Mouse (Mus musculus): Measurements from ENCODE around the gene Snx30. TPM values are rescaled to one million over a fixed set of nuclear protein-coding genes. Genes with fewer than 3 reads are reported as not detected.

The Snx30 gene
- polyA plus RNA-seq, 1 experiment from 2014 or later = 3.5 TPM

GRCm38 (mm10) chr4:59859693-59860425 lies 54.2 kb downstream of the Snx30 start:
- H3K9ac ChIP-seq (replicated peaks) = no peak overlapping the region
- 0 out of 2 replicates have a peak, but pooled peaks cover 2% of the 10 kb centered on the region for H3K36me3 ChIP-seq (replicated peaks; ENCODE audit: insufficient read depth, low read length)
- no peak overlapping the region for H3K4me2 ChIP-seq (ENCODE audit: low read depth, low read length)
- no peak for TF ChIP-seq EP300 (IDR thresholded peaks at IDR 0.05; ENCODE audit: low read depth)
- no peak for TF ChIP-seq CTCF (IDR thresholded peaks at IDR 0.05; ENCODE audit: low read depth)
- no peak for ATAC-seq
- H3K4me3 ChIP-seq (ENCODE audit: low read depth, low read length) = no peak overlapping the region
- H3K9me3 ChIP-seq (ENCODE audit: low read length) = no peaks in the 10 kb centered on the region
- H3K4me1 ChIP-seq (ENCODE audit: insufficient read depth) = peaks cover 11% of the 10 kb centered on the region
- DNase-seq = no peak
- WGBS (ENCODE audit: insufficient replicate concordance) = 65% methylated on average over 16 of the region's 16 CpGs
- H3K27ac ChIP-seq (ENCODE audit: low read depth) = no peak overlapping the region
- no peaks in the 10 kb centered on the region for H3K27me3 ChIP-seq (ENCODE audit: insufficient read depth, low read length)

DNA sequence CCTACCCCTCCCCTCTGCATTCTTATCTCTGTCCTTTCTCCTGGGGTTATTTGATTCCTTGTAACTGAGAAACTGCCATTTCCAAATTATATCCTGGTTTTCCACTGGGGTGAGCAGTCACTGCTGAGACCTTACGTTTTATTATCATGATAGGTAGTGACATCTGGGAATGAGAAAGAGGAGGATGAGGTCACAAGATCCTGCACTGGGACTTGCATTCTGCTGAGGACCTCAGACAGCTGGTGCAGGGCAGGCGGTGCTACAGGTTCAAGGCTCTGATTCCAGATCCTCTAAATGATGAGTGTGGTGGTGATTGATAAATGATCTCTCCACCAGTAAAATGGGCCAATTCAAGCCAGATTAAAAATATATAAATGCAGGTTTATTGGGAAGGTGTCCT lies 54.8 kb downstream of the Snx30 start:
- WGBS (ENCODE audit: insufficient replicate concordance) = 62% methylated on average over 2 of the region's 2 CpGs
- Histone ChIP-seq H3K27me3 (ENCODE audit: insufficient read depth, low read length) (no peaks in the 10 kb centered on the region), H3K4me3 (ENCODE audit: low read depth, low read length) (no peak overlapping the region), H3K36me3 (replicated peaks; ENCODE audit: insufficient read depth, low read length) (0 out of 2 replicates have a peak, but pooled peaks cover 2% of the 10 kb centered on the region), H3K27ac (ENCODE audit: low read depth) (no peak overlapping the region), H3K4me1 (ENCODE audit: insufficient read depth) (peaks cover 11% of the 10 kb centered on the region), H3K9me3 (ENCODE audit: low read length) (no peaks in the 10 kb centered on the region), H3K9ac (replicated peaks) (no peak overlapping the region), H3K4me2 (ENCODE audit: low read depth, low read length) (no peak overlapping the region)
- no peak for TF ChIP-seq CTCF (IDR thresholded peaks at IDR 0.05; ENCODE audit: low read depth)
- no peak for TF ChIP-seq EP300 (IDR thresholded peaks at IDR 0.05; ENCODE audit: low read depth)
- ATAC-seq (no peak), DNase-seq (no peak)

GRCm38 (mm10) chr4:59861871-59862270 lies 56.2 kb downstream of the Snx30 start:
- Histone ChIP-seq H3K4me3 (ENCODE audit: low read depth, low read length) (no peak overlapping the region), H3K4me1 (ENCODE audit: insufficient read depth) (peaks cover 11% of the 10 kb centered on the region), H3K9me3 (ENCODE audit: low read length) (no peaks in the 10 kb centered on the region), H3K27me3 (ENCODE audit: insufficient read depth, low read length) (no peaks in the 10 kb centered on the region), H3K36me3 (replicated peaks; ENCODE audit: insufficient read depth, low read length) (0 out of 2 replicates have a peak, but pooled peaks cover 2% of the 10 kb centered on the region), H3K27ac (ENCODE audit: low read depth) (no peak overlapping the region), H3K4me2 (ENCODE audit: low read depth, low read length) (no peak overlapping the region), H3K9ac (replicated peaks) (no peak overlapping the region)
- DNase-seq = no peak
- TF ChIP-seq CTCF (IDR thresholded peaks at IDR 0.05; ENCODE audit: low read depth) (no peak), EP300 (IDR thresholded peaks at IDR 0.05; ENCODE audit: low read depth) (no peak)
- no peak for ATAC-seq
- 55% methylated on average over 4 of the region's 4 CpGs for WGBS (ENCODE audit: insufficient replicate concordance)

DNA sequence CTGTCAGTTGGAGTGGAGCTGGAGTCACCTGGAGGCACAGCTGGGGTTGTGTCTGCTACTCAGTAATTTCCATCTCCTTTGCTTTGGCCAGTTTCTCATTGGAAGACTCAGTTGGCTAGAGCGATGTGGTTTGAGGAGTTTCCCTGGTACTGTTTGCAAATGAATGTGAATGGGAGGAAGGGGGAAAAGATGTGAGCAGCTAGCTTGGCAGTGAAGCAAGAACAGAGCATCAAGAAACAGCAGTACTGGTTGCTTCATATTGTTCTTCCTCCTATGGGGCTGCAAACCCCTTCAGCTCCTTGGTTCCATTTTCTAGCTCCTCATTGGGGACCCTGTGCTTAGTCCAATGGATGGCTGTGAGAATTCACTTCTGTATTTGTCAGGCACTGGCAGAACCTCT lies 56.7 kb downstream of the Snx30 start:
- no peaks in the 10 kb centered on the region for H3K9me3 ChIP-seq (ENCODE audit: low read length)
- H3K27ac ChIP-seq (ENCODE audit: low read depth) = no peak overlapping the region
- 62% methylated on average over 1 of the region's 1 CpGs for WGBS (ENCODE audit: insufficient replicate concordance)
- no peak for ATAC-seq
- no peaks in the 10 kb centered on the region for H3K27me3 ChIP-seq (ENCODE audit: insufficient read depth, low read length)
- H3K36me3 ChIP-seq (replicated peaks; ENCODE audit: insufficient read depth, low read length) = 0 out of 2 replicates have a peak, but pooled peaks cover 2% of the 10 kb centered on the region
- H3K4me1 ChIP-seq (ENCODE audit: insufficient read depth) = peaks cover 11% of the 10 kb centered on the region
- no peak for TF ChIP-seq CTCF (IDR thresholded peaks at IDR 0.05; ENCODE audit: low read depth)
- TF ChIP-seq EP300 (IDR thresholded peaks at IDR 0.05; ENCODE audit: low read depth) = no peak
- no peak for DNase-seq
- H3K9ac ChIP-seq (replicated peaks) = no peak overlapping the region
- no peak overlapping the region for H3K4me3 ChIP-seq (ENCODE audit: low read depth, low read length)
- H3K4me2 ChIP-seq (ENCODE audit: low read depth, low read length) = no peak overlapping the region

- H3K4me2 ChIP-seq (ENCODE audit: low read depth, low read length) = peak overlapping the region; percentile 33; the same call in 1 of the 2 replicates
- H3K9ac ChIP-seq (replicated peaks) = no peak overlapping the region
- TF ChIP-seq CTCF (IDR thresholded peaks at IDR 0.05; ENCODE audit: low read depth) (no peak), EP300 (IDR thresholded peaks at IDR 0.05; ENCODE audit: low read depth) (peak; percentile 80)
- peak; percentile 87 for ATAC-seq
- 0 out of 2 replicates have a peak, but pooled peaks cover 2% of the 10 kb centered on the region for H3K36me3 ChIP-seq (replicated peaks; ENCODE audit: insufficient read depth, low read length)
- peak overlapping the region; percentile 64 for H3K27ac ChIP-seq (ENCODE audit: low read depth)
- H3K4me1 ChIP-seq (ENCODE audit: insufficient read depth) = peaks cover 11% of the 10 kb centered on the region
- H3K9me3 ChIP-seq (ENCODE audit: low read length) = no peaks in the 10 kb centered on the region
- H3K27me3 ChIP-seq (ENCODE audit: insufficient read depth, low read length) = no peaks in the 10 kb centered on the region
- WGBS (ENCODE audit: insufficient replicate concordance) = 29% methylated on average over 6 of the region's 6 CpGs
- DNase-seq = peak; percentile 49
- H3K4me3 ChIP-seq (ENCODE audit: low read depth, low read length) = no peak overlapping the region
These were observed 58.2 kb downstream of the Snx30 start for GRCm38 (mm10) chr4:59863869-59864268.

DNA sequence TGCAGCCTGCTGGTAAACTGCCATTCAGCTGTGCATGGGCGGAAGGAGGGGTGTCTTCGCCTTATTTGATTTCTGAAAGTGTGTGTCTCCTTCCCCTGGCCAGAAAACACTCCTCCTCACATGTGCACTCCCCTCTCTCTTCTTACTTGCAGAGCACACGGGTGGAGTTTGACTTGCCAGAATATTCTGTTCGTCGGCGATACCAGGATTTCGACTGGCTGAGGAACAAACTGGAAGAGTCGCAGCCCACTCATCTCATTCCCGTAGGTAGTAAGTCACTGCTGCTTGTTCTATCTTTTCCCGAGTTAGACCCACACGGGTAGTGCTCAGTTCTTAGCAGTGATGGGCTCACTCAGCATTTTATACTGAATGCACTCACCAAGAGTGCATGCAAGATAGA lies 62.4 kb downstream of the Snx30 start:
- H3K9ac ChIP-seq (replicated peaks) = no peak overlapping the region
- peaks cover 11% of the 10 kb centered on the region for H3K4me1 ChIP-seq (ENCODE audit: insufficient read depth)
- H3K27me3 ChIP-seq (ENCODE audit: insufficient read depth, low read length) = no peaks in the 10 kb centered on the region
- no peak overlapping the region for H3K27ac ChIP-seq (ENCODE audit: low read depth)
- WGBS (ENCODE audit: insufficient replicate concordance) = 78% methylated on average over 11 of the region's 11 CpGs
- H3K4me2 ChIP-seq (ENCODE audit: low read depth, low read length) = no peak overlapping the region
- TF ChIP-seq EP300 (IDR thresholded peaks at IDR 0.05; ENCODE audit: low read depth) (no peak), CTCF (IDR thresholded peaks at IDR 0.05; ENCODE audit: low read depth) (no peak)
- no peaks in the 10 kb centered on the region for H3K9me3 ChIP-seq (ENCODE audit: low read length)
- ATAC-seq (no peak), DNase-seq (no peak)
- no peak overlapping the region for H3K4me3 ChIP-seq (ENCODE audit: low read depth, low read length)
- 0 out of 2 replicates have a peak, but pooled peaks cover 3% of the 10 kb centered on the region for H3K36me3 ChIP-seq (replicated peaks; ENCODE audit: insufficient read depth, low read length)

Measured in liver, postnatal 0 days (tissue).